Mouse (Mus musculus): ENCODE measurements around the gene Steap4.
"Not testable (repeated sequence)": the region's sequence is repeated elsewhere in the genome, so short reads cannot be mapped to it uniquely, and the experiment has no call there.

Gene Steap4

DNA sequence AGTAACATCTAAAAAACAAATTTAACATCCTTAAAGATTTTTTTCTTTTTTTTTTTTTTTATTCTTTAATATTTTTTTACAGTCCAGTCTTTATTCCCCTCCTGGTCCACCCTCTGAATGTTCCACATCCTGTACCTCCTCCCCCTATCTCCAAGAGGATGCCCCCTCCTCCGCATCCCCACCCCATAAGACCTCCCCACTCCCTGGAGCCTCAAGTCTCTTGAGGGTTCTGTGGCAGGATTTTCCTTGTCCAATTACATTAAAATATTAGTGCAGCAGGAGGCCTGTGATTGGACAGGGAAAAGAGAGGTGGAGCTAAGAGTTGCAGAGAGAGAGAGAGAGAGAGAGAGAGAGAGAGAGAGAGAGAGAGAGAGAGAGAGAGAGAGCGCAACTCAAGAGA lies 31.4 kb downstream of the Steap4 start:
- not testable (repeated sequence) for DNase-seq (ENCODE audit: low spot score)

DNA sequence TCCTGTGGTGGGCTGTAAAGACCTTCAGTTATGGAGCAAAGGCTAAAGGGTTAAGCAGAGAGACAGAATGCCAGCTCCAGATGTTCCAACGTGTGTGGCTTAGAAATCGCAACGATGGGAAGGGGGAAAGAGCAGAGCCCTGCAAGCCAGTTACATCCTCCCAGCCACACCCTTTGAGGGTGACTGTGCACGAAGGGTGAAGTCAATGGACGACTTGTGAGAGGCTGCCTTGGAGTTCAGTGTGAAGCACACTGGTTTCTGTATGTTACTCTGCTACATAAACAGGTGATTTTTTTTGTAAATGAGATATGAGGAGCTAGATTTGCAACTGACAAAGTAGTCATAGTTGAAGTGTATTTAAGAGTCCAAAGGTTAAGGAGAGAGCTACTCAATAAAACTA lies 33.5 kb downstream of the Steap4 start:
- DNase-seq (ENCODE audit: low spot score) = no peak

DNA sequence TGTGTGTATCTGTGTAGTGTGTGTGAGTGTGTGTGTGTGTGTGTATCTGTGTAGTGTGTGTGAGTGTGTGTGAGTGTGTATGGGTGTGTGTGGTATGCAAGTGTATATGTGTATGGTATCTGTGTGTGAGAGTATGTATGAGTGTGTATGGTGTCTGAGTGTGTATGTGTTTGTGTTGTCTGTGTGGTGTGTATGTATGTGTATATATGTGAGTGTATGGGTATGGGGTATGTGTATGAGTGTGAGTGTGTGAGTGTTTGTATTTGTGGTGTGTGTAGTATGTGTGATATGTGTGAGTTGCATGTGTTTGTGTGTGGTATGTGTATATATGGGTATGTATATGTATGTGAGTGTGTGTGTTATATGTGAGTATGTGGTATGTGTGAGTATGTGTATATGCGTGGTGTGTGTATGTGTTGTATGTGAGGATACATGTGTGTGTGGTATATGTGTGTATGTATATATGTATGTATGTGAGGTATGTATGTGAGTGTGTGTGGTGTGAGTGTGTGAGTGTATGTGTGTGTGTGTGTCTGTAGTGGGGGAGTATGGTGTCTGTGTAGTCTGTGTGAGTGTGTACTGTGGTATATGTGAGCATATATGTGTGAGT lies 35.1 kb downstream of the Steap4 start:
- DNase-seq (ENCODE audit: low spot score) = no peak

DNA sequence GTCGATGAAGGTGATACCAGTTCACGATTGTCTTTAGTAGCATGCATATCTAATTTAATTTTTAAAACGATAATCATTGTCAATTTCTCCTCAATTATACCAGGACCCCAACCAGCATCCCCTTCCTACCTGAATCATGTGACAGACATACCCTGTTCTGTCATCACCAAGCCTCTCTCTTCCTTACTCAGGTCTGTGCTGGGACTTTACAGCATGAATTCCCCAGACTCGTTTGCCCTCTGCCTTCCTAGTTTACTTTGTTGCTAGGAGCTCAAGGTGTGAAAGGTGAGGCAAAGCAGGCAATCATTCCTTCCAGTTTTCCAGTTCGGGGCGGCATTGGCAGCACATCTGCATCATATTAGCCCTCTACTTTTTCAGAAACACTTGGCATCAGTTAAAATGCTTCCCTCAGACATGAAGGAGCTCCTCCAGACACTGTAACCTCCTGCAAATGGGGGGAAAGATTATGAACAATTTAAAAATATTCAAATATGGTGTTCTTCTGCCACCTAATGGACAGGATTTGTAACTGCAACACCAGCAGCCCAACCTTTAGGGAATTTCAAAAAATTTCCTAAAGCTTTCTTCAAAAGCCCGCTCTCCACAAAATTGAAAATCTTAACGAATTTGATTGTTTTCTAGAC lies 36.3 kb downstream of the Steap4 start:
- peak; percentile 59 for DNase-seq (ENCODE audit: low spot score)

DNA sequence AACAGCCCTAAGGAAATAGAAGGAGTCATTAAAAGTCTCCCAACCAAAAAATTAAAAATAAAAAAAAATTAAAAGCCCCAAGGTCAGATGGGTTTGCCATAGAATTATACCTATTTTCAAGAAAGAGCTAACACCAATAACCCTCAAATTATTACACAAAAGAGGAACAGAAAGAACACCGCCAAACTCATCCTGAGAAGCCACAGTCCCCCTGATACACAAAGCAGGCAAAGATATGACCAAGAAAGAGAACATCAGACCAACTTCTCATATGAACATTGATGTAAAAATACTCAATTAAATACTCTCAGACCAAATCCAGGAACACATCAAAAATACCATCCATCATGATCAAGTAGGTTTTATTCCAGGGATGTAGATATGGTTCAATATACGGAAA lies 36.8 kb downstream of the Steap4 start:
- DNase-seq (ENCODE audit: low spot score) = no peak

DNA sequence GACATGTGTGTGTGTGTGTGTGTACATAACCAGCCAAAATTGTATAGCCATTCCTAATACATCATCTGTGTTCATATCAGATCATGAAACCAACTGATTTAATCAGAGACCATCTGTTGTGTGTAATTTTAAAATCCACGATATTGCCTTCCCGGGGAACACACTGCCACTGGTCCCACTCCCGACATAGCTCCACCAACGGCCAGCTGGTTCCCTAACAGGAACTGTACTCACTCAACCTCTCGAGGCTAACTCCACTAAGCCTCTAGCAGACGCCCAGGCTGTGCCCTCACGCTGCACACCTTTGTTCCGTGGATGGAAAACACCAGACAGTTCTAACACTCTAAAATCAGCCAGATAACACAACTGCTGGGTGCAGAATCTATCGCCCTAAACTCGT lies 40.2 kb downstream of the Steap4 start:
- DNase-seq (ENCODE audit: low spot score) = no peak

DNA sequence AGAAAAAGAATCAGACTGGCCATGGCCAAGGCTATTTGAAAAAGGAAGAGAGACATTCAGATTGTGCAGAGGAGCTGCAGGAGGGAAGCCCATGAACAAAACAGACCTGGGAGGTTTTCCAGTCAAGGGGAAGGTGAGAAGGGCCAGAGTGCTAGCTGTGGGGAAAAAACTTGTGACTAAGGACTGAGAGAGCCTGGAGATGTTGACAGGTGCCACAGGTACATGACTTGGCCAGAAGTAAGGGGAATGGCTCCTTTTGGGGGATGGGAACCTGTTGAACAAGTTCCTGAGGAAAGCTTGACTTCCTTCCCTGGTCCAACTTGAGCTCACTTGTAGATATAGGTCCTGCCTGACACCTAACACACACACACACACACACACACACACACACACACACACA lies 42.6 kb downstream of the Steap4 start:
- no peak for DNase-seq (ENCODE audit: low spot score)

DNA sequence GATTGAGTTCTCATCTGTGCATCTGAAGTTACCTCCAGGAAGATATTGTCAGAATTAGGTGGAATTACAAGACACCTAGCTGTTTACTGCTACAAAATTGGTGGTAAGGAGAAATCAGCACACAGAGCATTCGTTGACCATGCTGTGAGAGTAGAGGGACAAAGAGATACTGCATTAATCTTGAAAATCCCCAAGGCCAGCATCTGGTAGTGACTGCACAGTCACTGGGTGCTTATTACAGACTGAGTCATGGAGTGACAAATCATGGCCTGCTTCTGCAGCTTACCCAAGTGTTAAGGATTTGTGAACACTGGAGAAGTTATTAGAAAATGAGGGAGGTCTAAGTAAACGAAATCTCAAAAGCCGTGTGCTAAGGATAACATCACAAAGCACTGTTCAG lies 53.0 kb downstream of the Steap4 start:
- no peak for DNase-seq (ENCODE audit: low spot score)

All from embryo, embryonic 10.5 days (tissue).